Mouse (Mus musculus) A20 (cell line): ENCODE measurements around the gene Arhgef2.
"Not testable (repeated sequence)": the region's sequence is repeated elsewhere in the genome, so short reads cannot be mapped to it uniquely, and the experiment has no call there.

ENCODE experiments used
- DNase-seq: peaks from one replicate; pipeline ENCODE4 v3.0.0-alpha.2; 2011; ENCODE audit warnings: low read depth, low spot score

The Arhgef2 gene

GRCm38 (mm10) chr3:88591044-88591443 lies 14.7 kb upstream of the Arhgef2 start:
- DNase-seq, result no peak

DNA sequence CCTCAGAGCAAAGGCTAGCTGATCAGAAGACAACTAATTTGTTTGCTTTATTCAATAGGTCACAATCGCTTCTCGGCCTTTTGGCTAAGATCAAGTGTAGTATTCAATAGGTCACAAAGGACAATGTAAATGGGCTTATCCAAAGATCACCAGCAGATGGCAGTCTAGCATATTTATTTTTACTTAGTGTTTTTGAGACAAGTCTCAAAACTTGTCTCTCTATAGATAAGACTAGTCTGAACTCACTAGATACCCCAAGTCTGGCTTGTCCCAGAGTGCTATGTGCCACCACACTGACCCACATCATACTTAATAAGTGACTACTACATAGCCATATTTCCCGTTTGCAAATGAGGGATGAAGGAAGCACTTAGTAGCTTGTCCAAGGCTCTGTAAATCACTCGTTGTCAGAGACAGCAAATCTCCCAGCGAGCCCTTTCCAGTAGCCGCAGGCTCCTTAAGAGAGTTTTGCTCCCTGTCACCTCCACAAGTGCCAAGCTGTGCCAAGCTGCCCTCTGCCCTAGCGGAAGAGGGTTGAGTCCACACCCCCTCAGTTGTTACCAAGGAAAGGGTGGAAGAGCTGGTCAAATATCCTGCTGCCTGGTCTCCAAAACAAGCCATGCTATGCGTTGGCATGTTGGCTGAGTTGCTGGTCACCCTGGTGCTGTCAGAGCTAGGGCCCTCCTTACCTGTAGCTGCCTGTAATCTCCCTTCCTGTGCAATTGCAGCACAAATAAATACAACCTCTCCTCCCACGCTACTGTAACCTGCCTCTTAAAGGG lies 13.6 kb upstream of the Arhgef2 start:
- peak; percentile 83 for DNase-seq

DNA sequence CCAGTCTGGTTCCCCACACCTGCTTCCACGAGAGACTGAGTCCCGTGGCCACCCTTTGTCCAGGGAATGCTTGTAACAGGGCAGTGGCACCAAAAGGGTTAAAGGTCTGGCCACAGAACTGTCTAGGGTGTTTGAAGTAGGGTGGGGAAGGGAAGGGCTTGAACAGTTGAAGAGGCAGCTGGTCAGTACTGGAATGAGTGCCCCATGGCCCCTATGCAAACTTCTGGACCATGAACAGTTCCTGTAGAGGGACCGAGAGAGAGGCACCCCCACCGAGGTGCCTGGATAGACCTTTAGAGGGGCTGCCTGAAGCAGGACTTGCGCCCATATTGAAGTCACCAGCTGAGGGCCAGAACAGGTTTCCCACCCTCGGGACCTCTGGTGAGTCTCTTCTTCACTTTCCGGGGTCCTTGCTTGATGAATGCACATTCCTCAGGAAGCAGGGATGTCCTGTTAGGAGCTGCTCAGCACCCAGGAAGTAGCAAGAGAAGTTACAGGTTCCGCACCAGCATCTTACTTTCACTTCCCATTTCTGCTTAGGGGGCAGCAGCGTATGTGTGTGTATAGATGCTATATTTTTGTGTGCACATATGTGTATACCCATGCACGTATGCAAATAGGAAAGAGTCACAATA lies 12.7 kb upstream of the Arhgef2 start:
- peak; percentile 88 for DNase-seq

GRCm38 (mm10) chr3:88593893-88594580 lies 11.7 kb upstream of the Arhgef2 start:
- no peak for DNase-seq

DNA sequence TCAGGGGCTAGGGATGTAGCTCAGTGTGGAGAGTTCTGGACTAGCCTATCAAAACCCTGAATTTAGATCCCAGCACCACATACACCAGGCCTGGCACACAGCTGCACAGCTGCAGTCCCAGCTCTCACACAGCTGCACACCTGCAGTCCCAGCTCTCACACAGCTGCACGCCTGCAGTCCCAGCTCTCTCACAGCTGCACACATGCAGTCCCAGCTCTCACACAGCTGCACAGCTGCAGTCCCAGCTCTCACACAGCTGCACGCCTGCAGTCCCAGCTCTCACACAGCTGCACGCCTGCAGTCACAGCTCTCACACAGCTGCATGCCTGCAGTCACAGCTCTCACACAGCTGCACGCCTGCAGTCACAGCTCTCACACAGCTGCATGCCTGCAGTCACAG lies 9.2 kb upstream of the Arhgef2 start:
- not testable (repeated sequence) for DNase-seq

DNA sequence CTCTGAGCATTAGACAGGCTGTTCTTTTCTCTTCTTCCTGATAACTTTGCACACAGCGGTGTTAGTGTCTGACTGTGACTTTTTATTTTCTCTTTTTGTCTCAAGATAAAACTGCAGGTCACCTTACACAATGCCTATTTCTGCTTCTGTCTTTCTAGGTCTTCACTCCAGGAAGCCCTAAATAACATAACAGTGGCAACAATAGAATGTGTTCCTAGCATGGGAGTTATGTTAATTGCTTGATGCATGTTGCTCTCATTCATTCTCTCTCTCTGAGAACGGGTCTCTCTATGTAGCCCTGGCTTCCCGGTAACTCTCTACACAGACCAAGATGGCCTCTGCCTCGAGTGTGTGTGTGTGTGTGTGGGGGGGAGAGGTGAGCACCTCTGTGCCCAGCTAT lies 3.3 kb upstream of the Arhgef2 start:
- DNase-seq, result no peak

GRCm38 (mm10) chr3:88603714-88604161 lies 2.0 kb upstream of the Arhgef2 start:
- DNase-seq, result peak; percentile 79

DNA sequence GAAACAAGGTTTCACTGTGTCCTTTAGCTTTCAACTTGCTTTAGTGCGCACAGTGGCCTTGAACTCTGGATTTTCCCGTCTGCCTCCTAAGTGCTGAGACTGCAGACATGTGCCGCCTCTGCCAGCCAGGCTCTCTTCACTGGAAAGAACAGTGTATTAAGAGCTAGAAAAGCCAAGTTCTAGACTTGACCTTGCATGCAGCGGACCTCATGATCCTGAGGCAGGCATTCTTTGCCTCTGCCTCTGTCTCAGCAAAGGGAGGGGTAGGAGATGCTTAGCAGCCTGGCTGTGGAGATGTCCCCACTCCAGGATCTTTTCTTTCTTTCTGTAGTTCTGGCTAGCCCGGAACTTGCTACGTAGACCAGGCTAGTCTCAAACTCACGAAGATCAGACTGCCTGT lies 903 bp upstream of the Arhgef2 start:
- DNase-seq, result no peak

DNA sequence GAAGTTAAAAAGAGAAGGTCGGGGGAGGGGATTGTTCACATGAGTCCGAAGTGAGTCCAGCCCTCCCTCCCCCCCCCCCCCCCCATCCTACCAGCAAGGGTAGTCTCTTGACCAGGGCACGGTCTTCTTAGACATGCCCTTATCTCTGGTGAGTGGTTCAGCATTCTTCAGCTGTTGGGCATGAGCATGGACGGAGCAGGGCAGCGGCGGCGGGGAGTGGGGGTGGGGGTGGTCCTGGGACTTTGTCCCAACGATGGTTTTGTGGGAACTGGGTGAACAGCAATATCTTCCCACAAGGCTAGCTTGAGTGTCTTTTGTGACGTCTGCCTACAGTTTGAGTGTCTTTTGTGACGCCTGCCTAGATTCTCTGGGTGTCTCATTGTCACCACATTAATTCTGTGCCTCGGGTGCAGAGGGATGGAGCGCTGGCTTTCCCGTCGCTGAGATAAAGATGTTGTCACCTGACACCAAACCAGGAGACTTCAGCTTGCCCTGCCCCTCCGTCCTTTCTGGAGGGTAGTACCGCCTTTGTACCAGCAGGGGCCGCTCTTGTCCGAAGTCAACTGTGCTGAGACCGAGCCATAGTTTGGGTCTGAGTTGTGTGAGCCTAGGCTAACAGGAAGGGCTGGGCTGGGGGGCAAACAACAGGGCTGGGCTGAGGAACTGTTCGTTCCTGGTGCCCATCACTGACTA lies 1.4 kb downstream of the Arhgef2 start:
- DNase-seq, result peak; percentile 87

DNA sequence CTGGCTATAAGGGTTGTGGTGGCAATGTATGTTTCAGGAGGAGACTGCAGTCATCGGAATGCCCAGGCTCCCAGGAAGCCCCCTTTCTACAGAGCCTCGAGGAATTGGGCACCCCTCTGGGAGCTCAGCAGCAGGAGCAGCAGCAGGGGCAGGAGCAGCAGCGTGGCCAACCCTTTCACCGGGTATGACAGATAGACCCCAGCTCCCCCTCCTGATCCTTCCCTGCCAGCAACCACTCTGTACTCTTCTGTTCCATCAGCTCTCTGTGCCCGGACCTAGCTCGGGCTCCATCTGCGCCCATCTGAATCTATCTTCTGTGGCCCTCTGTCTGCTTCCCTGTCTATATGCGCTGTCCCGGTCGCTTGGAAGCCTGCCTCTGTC lies 2.0 kb downstream of the Arhgef2 start:
- no peak for DNase-seq

DNA sequence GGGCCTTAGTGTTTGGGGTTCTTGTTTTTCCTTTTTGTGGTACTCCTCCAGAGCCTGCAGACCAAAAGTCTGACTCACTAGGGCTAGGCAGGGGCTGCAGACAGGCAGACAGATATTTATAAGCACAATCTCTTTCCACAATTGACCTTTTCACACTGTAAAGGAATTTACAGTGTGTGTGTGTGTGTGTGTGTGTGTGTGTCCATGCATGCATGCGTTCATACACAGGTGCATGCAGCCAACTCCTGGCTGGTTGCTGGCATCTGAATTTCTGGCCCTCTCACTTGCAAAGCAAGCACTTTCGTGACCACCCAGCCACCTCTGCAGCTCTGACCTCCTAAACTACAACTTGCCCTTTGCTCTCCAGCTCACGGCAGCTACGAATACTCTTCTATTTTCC lies 3.3 kb downstream of the Arhgef2 start:
- peak; percentile 48 for DNase-seq

DNA sequence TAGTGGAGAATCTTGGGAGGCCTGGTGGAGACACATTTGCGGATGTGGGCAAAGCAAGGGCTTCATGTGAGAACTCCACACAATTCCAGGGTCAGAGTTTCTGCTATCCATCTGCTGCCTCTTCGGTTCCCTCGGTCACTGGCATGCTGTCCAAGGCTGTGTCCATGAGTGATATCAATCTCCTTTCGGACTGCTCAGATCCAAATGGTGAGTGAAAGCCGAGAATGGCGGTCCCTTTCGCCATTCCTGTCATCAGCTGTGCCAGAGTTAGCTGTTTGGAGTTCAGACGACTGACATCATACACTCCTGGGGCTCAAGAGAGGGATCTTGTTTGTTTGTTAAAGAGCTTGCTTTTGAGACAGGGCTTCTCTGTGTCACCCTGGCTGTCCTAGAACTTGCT lies 8.7 kb downstream of the Arhgef2 start:
- no peak for DNase-seq

- no peak for DNase-seq
These were observed 9.4 kb downstream of the Arhgef2 start for GRCm38 (mm10) chr3:88615117-88615516.

- peak; percentile 79 for DNase-seq
These were observed 10.2 kb downstream of the Arhgef2 start for GRCm38 (mm10) chr3:88615902-88616391.

GRCm38 (mm10) chr3:88616951-88617500 lies 11.3 kb downstream of the Arhgef2 start:
- no peak for DNase-seq

DNA sequence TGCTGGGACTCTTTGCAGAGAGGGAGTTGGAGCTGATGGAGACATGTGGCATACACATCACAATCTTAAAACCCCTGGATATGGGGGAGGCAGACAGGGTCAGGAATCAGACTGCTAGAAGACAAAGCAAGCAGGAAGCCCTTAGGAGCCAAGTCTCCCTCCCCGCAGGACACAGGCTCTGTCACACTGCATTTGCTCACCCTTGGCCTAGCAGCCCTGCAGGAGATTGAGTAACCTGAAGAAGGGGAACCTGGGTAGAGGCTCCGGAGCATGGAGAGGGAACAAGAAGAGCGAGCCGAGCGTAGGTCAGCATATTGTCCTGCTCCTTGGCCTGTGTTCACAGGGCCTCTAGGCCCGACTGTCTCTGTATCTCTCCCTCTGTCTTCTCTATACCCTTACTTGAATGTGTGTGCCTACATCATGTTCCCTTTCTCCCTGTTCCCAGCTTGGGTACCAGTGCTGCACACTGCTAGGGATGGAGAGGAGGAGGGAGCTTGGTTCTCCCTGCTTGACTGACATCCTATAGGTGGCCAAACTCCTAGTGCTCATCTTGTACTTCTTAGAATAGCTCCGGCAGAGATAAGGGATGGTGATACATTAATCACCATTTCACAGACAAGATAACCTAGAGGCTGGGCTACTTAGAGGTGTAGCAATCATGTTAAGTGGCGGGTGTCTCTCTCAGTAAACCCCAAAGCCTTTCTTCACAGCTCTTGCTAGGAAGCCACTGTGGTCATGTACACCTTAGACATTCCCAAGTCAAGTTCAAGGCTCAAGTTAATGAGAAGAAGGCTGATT lies 12.5 kb downstream of the Arhgef2 start:
- DNase-seq, result no peak

GRCm38 (mm10) chr3:88619113-88620097 lies 13.6 kb downstream of the Arhgef2 start:
- no peak for DNase-seq

DNA sequence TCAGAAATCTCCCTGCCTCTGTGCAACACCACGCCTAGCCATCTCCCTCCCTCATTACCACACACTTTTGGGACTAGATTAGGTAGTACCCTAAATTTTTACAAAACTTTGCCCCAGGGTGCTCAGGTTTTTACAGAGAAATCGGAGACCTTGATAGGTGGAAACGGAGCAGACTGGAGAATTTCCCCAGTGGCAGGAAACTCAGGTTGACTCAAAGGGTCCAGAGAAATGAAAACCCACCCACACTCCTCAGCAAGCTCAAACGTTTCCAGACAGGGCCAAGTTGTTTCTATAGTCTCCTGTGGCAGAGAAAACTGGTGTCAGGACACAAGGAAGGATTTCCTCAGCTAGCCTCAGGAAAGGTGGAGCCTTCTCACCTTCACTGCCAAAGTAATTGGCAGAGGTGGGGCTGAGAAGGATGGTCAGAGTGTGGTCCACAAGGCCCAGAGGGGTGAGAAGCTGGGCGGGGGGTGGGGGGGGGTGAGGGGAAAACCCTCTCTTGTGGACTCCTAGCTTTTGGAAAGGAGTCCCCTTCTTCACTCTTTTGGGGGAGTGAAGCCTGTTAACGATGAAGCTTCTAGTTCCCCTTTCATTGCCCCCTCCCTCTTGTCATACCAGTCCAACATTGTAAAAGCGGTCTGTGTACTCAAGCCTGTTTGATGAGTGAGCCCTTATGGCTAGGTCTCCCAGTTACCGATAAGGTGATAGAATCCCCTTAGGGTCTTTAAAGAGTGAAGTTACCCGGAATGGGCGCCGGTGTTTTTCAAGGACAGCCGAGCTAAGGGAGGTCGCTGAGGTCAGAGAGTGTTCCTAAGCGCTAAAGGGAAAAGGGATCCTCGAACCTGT lies 14.6 kb downstream of the Arhgef2 start:
- DNase-seq, result no peak
